Mouse (Mus musculus): ENCODE measurements around the gene Sort1.

DNA sequence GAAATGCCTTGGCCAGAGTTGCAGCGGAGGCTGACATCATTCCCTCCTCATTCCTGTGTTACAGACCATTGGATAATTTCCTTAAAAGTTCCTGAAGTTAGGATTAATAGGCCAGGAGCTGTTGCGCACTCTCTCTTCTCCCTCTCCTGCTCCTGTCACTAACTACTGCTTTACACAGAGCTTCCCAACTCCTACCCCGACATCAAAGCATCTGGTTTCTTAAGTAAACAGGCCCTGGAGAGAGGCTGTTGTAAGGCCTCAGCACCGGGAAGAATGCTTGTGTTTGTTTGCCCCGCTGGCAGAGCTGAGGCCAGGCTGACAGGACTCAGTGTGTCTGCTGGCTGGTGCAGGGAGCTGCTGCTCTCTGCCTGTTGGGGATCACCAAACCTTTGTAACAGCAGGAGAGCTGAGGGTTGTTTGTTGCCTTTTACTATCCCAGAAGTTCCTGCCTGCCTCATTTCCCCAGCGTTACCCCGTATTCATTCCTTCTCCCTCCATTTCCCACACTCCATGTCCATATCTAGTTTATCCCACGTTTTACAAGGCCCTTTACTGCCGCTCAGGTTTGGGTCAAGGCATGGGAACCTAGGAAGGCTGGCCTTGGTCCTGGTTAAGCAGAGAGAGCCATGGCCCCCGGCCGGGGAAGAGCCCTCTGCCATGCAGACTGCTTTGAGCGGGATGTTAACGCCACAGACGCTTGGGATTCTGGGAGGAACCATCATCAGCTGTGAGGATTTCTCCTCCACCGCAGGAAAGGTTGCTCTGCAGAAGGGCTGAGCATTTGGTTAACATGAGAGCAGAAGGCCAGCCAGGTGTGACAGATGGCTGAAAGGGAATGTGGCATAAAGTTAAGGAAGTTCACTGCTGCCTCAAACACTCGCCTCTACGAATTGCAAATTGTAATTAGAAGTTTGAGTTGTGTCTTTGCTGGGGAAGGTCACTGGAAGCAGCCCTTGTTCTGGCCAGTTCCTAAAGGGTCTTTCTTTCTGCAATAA lies 4.2 kb downstream of the Sort1 start:
- TF ChIP-seq TCF12 (IDR thresholded peaks at IDR 0.05; ENCODE audit: insufficient read depth, poor library complexity, severe bottlenecking) (no peak), POLR2A (IDR thresholded peaks at IDR 0.05; ENCODE audit: insufficient read length, low read depth) (no peak), E2F4 (IDR thresholded peaks at IDR 0.05; ENCODE audit: insufficient read depth) (no peak), USF1 (IDR thresholded peaks at IDR 0.05; ENCODE audit: low read depth) (no peak), POLR2AphosphoS2 (IDR thresholded peaks at IDR 0.05; ENCODE audit: insufficient read length, low read depth) (no peak), MAX (IDR thresholded peaks at IDR 0.05; ENCODE audit: low read depth) (no peak), TCF3 (IDR thresholded peaks at IDR 0.05; ENCODE audit: insufficient read length, low read depth) (no peak)

All from myocyte (in vitro differentiated cells).